Mouse (Mus musculus) heart, postnatal 14 days (tissue): ENCODE measurements around the gene Agfg2. TPM values are rescaled to one million over a fixed set of nuclear protein-coding genes. Genes with fewer than 3 reads are reported as not detected.
A peak's percentile ranks its signal among the peaks of the same experiment; 100 is the strongest.
"Not testable (repeated sequence)": the region's sequence is repeated elsewhere in the genome, so short reads cannot be mapped to it uniquely, and the experiment has no call there.

ENCODE experiments used
- DNase-seq, 2 experiments: peaks; one replicate each; pipeline ENCODE4 v3.0.0; 2021 to 2022
- intact Hi-C: fragments of 180-260 bp; cut with DNase I; formaldehyde crosslinking; loops from one replicate; pipeline ENCODE4 v1.15.1; 2025
- long read RNA-seq, 2 experiments: library from polyadenylated mRNA; stranded (forward); transcript quantifications; one replicate each; pipeline ENCODE4 v2.0.0; 2021
- total RNA-seq, 2 experiments: library from RNA; stranded (reverse); gene quantifications; 2 replicates each; pipeline ENCODE4 v1.2.3; 2021

Gene Agfg2
- total RNA-seq = 10 to 100 TPM; 13.0 to 13.9 TPM
- long read RNA-seq, experiment 1, transcript Agfg2-201 (12 exons, 2,893 nt) = major isoform, 13 of 25 reads
- long read RNA-seq, experiment 1, transcript Agfg2-202 (13 exons, 2,858 nt) = minor isoform, 5 of 25 reads
- long read RNA-seq, experiment 1, partial matches to known transcripts = 0 of 25 reads
- long read RNA-seq, experiment 1, other reads (novel, unspliced or antisense) = 6 of 25 reads
- long read RNA-seq, experiment 2, transcript Agfg2-201 (12 exons, 2,893 nt) = major isoform, 15 of 24 reads
- long read RNA-seq, experiment 2, partial matches to known transcripts = 4 of 24 reads
- long read RNA-seq, experiment 2, other reads (novel, unspliced or antisense) = 1 of 24 reads

DNA sequence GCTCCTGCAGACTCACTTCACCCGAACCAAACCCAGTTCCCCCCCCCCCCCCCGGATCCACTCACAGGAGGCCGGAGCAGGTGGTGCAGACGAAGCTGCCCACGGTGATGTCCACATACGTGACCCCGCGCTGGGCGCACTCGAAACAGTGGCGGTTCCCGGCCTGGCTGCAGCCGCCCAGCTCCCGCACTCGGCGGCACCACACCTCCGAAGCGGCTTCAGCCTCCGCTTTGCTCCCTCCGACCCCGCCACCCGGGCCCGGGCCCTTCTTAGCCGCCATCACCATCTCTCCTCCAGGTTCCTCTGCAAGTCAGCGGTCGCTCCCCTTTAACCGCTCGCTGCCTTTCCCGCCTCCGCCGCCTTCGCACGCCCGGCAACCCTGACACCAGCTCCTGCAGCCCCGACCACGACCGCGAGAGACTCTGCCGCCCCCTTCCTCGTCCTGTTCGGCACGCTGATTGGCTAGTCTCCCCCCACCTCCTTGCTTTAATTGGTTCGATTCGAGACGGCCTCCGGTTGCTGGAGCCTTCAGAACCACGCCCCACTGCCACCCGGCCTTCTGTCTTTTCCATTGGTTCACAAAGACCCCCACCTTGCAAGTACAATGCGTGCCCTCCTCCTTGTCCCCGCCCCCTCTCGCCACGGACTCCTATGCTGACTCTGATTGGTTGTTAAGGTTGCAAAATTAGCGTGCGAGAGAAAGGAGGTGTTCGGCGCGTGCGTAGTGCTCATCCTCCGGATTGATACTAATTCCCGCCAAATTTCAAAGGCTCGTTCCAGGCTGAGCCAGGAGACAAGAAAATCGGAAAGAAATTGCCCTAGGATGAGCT lies at the start of gene Agfg2:
TSS of gene Agfg2 (minus strand) at position 433 of the 830 bp plus-strand sequence.
- DNase-seq = peak; percentile 95
- intact Hi-C loops = loop anchor here (2.0 kb wide), 1 partner anchor 62 kb away; no protein-coding TSS in a partner anchor

- intact Hi-C loops = no loop called here
Observed at GRCm38 (mm10) chr5:137733638-137734288, 49.2 kb upstream of the Agfg2 start.

GRCm38 (mm10) chr5:137726767-137727166 lies 42.2 kb upstream of the Agfg2 start:
- intact Hi-C loops = no loop called here
- DNase-seq = no peak

More at GRCm38 (mm10) chr5:137733638-137734288, 49.2 kb upstream of the Agfg2 start:
- no peak for DNase-seq

- no peak for DNase-seq
- intact Hi-C loops = no loop called here
Observed at GRCm38 (mm10) chr5:137723840-137724239, 39.3 kb upstream of the Agfg2 start.

- DNase-seq = peak in 1 of 2 experiments; percentile 40
- intact Hi-C loops = not testable (repeated sequence)
Observed at GRCm38 (mm10) chr5:137720558-137721164, 36.1 kb upstream of the Agfg2 start.

DNA sequence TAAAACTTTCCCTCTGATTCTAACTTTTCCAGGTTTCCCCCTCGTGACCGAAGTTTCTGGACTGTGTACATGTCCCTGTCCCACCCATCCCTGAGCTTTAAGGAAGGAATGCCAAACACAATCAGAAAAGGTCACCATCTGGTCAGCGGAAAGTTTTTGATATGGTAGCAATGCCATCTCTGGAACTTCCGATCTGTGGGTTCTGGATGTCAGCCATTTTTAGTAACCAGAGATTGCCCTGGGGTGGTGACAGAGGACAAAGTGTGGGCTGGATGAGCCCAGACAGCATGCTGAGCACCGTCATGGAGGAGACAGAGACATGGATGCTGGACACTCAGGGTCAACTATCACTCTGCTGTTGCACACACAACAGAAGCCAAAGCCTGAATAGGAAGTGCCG lies 34.6 kb upstream of the Agfg2 start:
- no peak for DNase-seq
- intact Hi-C loops = no loop called here

DNA sequence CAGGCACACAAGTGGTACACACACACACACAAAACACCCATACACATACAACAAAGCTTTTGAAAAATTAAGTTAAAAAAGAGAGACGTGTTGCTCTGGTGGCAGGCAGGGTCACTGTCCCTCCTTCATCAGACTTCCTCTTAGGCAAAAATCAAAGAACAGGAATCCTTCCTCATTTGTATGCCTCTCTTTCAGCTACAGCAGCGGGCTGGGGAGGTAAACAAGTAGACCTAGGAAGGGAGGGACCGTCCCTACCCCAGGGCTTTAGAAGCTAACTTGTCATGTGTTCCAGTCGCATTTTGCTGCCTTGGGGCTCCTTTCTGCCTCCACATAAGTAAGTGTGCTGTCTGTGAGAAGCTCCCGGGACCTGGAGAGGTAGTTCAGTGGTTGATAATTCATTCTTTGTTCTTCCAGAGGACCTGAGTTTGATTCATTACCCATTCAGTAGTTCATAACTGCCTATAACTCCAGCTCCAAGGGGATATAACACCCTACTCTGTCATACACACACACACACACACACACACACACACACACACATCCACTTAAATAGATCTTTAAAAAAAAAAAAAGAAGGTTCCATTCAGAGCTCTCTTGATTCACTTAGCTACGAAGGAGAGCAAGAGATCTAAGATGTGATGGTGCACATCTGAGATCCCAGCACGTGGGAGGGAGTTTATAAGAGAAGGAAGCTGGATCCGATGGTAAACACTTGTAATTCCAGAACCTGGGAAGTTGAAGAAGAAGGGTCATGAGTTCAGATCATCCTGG lies 33.7 kb upstream of the Agfg2 start:
- intact Hi-C loops = no loop called here
- DNase-seq = no peak

DNA sequence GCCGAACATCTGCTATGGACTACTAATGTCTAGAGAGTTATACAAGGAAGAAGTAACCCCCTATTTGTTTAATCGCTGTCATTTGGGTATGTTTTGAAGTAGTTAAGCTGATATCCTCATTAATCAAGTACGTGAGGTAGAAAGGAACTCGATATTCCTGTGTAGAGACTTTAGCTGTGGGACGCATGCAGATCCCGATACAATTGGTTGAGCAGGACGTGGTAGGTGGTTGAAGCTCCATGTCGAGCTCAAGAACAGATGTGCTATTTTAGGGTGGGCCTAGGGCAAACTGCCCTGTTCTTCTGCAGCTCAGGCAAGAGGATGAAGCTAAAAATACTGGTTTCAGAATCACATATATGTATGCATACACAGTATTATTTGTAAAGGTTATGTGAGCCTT lies 31.2 kb upstream of the Agfg2 start:
- intact Hi-C loops = no loop called here

GRCm38 (mm10) chr5:137713454-137713853 lies 28.9 kb upstream of the Agfg2 start:
- intact Hi-C loops = no loop called here
- no peak for DNase-seq

More for the DNA sequence above, 31.2 kb upstream of the Agfg2 start:
- DNase-seq = no peak

GRCm38 (mm10) chr5:137706913-137707633 lies 22.5 kb upstream of the Agfg2 start:
- intact Hi-C loops = no loop called here
- peak in 1 of 2 experiments; percentile 54 for DNase-seq

- no peak for DNase-seq
- intact Hi-C loops = no loop called here
Observed at GRCm38 (mm10) chr5:137705242-137705641, 20.7 kb upstream of the Agfg2 start.

DNA sequence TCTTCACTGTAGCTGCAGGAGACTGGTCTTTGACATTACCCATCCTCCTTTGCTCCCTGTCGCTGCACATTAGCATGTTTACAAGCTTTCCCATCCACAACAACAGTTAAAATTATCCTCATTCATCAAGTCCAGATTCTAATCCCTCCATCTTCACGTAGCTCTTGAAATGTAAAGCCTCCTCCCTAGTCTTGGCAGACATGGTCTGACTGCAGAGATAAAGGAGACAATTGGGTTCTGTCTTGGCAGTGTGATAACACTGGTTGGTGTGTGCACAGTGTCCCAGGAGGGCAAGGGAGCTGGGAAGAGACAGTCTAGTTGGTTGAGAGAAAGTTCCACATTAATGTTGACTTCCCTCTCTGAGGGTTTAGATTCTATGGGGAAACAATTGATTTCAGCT lies 15.3 kb upstream of the Agfg2 start:
- intact Hi-C loops = no loop called here
- no peak for DNase-seq

DNA sequence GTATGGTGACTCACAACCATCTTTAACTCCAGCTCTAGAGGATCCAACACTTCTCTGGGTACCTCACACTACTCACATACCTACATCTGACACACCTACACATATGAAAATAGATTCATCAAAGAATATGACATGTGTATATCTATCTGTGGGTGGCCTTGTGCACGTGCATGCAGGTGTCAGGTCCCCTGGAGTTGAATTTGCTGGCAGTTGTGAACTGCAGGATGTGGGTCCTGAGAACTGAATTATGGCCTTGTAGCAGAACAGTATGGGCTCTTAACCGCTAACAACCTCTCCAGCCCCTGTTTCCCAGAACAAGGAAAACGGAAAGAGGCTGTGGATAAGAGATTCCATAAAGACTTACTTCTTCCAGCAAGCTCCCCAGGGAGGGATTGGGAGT lies 14.6 kb upstream of the Agfg2 start:
- no peak for DNase-seq
- intact Hi-C loops = no loop called here

DNA sequence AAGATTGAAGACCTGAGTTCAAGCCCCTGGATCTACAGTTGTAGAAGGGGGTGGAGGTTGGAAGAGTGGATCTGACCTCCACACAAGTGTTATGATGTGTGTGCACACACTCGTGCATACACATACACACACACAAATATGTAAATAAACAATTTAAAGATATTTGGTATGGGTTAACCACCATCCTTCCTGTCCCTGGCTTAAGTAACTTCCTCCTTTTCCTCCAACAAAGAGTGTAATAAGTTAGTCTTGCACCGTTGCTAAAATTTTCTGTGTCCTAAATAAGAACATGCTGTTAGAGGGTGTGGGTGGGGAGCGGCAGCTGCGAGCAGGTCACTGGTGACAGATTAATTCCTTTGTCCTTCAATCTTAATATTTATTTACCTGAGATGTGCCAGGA lies 11.4 kb upstream of the Agfg2 start:
- intact Hi-C loops = no loop called here

DNA sequence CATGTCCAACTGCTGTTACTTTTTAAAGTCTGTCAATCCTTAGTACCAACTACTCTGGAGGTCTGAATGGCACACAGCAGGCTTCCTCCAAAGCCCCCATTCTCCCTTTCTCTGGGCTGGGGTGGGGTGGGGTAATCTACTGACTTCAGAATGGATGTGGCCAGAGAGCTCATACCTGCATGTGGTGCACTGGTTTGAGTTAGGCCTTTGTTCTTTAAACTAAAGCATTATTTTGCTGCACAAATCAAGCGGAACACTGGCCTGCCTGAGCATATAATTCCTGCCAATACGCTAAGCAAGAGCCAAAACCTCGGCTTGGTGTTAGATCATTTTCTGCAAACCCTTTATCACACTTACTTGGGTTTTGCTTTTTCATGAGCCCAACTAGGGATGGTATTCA lies 10.3 kb upstream of the Agfg2 start:
- intact Hi-C loops = no loop called here
- no peak for DNase-seq

More for the DNA sequence above, 11.4 kb upstream of the Agfg2 start:
- DNase-seq = no peak

- DNase-seq = no peak
- intact Hi-C loops = no loop called here
Observed at GRCm38 (mm10) chr5:137691881-137692280, 7.4 kb upstream of the Agfg2 start.

DNA sequence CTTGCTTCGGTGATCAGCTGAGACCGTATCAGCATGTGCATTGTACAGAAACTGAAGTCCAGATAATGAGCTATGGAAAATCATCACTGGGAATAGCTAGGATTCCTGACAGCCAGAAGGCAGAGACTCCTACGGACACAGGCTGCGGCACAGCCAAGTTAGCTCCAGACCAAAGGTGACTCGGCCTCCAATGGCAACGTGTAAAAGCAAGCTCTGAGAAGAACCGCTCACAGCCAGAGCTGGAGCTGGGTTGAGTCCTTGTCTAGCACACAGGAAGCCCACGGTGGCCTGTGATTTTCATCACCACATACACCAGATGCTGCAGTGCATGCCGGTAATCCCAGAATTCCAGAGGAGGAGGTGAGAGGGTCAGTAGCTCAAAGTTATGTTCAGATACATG lies 6.0 kb upstream of the Agfg2 start:
- DNase-seq = no peak
- intact Hi-C loops = no loop called here

DNA sequence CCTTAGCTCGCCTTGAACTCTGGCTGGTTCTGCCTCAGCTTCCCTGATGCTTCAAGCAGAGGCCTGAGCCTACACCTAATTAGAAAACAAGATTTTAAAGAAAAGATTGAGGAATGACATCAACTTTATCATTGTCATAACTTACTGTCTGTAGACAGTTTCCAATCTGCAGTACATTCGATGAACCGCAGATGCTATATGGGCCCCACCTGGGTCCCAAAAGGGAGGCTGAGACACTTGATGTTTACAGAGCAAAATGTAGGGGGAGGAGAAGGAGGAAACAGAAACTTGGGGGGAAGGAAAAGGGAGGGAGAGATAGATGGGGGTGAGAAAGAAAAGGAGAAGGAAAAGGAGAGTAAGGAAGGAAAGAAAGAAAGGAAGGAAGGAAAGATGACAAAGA lies 5.4 kb upstream of the Agfg2 start:
- intact Hi-C loops = no loop called here
- no peak for DNase-seq

DNA sequence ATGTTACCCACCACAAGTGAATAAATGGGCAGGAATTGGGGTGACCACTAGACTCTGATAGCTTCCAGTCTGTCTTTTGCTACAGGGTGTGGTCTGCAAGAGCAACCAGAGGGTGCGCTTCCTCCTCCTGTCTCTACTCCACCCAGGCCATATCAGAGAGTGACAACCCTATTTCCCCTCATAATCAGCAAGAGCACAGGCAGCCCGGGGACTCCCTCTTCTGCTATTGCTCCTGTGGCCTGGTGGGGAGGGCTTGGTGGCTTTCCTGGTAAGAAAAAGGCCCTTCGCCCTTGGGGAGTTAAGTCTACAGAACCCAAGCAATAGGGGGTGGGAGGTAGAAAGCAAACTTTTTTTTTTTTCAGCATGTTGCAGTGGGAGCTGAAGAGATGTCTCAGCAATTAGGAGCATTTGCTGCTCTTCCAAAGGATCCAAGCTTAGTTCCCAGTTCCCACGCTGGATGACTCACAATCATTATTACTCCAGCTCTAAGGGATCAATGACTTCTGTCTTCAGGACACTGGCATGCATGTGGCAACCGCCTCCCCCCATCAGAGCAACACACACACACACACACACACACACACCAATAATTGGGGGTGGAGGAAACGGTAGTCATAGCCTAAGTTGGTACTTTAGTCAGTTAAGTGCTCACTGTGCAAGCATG lies 1.7 kb upstream of the Agfg2 start:
- no peak for DNase-seq
- intact Hi-C loops = no loop called here
